Mouse (Mus musculus) embryonic fibroblast, embryonic 13.5 days (primary cell): Measurements from ENCODE around the gene Itga9.

ENCODE experiments used
- CTCF ChIP-seq: IDR thresholded peaks from 2 replicates; pipeline ENCODE4 v1.5.1; 2011; ENCODE audit warnings: mild to moderate bottlenecking, control low read depth, low read length, moderate library complexity, borderline replicate concordance; ENCODE audit not compliant: insufficient read depth
- POLR2A ChIP-seq: IDR thresholded peaks from 2 replicates; pipeline ENCODE4 v1.6.1; 2011; ENCODE audit warnings: low read depth, mild to moderate bottlenecking, control low read depth, low read length, moderate library complexity

DNA sequence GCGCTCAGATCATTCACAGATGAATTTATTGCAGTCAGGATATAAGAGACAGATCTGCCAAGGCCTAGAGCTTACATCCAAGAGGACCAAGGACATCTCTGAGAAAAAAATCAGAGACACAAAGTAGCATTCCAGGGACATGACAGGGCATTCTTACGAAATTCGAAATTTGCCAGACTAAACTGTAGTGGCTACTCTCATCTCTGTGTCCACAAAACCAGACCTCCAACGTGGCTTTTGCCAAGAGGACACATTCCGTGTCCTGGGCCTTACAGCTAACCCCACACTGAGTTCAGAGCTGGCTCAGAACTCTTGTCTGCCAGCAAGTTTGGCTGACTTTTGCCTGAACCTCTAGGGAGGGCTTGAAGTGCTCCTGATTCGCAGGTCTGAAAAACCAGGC is 279.3 kb downstream of the Itga9 start:
- TF ChIP-seq CTCF, result no peak
- no peak for TF ChIP-seq POLR2A
